Mouse (Mus musculus) yolk sac, embryonic 10.5 days (tissue): ENCODE results near the gene Vmn1r36.
"Not testable (repeated sequence)": the region's sequence is repeated elsewhere in the genome, so short reads cannot be mapped to it uniquely, and the experiment has no call there.

Source experiments
- DNase-seq: peaks from one replicate; pipeline ENCODE4 v3.0.0-alpha.2; 2017; ENCODE audit warnings: low spot score

The Vmn1r36 gene

DNA sequence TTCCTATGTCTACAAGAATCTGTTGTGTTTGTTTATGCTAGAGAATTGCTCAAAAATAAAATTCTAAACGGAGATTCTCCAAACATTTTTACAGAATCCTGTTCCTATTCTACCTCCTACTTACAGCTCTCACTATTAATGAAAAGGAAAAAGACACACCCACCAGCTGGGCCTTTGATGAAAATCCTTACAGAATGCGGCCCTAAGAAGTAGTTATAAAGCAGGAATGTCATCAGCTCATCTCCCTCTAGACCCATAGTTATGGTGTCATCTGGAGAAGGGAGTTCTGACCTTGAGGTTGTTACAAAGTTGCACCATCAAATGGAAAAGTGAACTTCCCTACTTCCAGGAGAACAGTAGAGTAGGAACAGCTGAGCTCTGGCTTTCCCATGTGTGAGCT is at the start of gene Vmn1r36:
TSS of gene Vmn1r36 (minus strand) at position 101 of the 400 bp plus-strand sequence.
- not testable (repeated sequence) for DNase-seq

DNA sequence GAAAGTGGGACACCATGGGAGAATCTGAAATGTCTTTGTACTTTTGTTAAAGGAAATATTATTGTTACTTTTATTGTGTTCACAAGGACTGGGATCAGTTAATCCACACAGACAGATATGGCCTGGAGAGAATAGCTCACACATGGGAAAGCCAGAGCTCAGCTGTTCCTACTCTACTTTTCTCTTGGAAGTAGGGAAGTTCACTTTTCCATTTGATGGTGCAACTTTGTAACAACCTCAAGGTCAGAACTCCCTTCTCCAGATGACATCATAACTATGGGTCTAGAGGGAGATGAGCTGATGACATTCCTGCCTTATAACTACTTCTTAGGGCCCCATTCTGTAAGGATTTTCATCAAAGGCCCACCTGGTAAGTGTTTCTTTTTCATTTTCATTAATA is 10.1 kb upstream of the Vmn1r36 start, which contains the start of gene Vmn1r37:
TSS of gene Vmn1r37 (plus strand) at position 301 of the 400 bp plus-strand sequence.
- not testable (repeated sequence) for DNase-seq

DNA sequence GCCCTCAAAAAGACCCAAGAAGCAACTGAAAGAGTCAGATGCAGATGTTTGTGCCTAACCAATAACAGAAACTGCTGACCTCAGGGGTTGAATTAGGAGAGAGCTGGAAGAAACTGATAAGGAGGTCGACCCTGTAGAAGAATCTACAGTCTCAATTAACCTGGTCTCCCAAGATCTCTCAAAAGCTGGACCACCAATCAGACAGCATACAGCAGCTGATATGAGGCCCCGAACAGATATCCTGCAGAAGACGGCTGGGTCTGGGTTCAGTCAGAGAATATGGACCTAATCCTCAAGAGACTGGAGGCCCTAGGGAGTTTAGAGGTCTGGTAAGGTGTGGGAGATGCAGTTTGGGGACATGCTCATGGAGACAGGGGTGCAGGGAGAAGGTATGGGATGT is 5.1 kb downstream of the Vmn1r36 start:
- no peak for DNase-seq

DNA sequence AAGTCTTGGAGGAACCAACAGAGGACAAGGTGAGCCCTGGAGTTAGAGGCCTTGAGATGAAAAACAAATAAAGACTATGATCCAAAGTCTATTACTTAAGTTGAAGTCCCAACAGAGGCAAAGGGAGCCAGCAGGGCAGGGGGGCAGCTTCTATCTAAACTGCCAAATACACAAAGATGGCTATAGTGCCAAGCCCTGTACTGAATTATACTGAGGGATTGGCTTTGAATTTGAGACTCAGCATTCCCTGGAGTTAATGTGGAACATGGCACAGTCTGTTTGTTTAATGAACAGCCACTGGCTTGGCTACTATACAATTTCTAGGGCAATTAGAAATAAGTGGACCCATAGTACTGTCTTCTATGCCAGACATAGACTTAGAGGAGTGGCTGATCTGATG is 10.1 kb downstream of the Vmn1r36 start:
- DNase-seq = no peak

DNA sequence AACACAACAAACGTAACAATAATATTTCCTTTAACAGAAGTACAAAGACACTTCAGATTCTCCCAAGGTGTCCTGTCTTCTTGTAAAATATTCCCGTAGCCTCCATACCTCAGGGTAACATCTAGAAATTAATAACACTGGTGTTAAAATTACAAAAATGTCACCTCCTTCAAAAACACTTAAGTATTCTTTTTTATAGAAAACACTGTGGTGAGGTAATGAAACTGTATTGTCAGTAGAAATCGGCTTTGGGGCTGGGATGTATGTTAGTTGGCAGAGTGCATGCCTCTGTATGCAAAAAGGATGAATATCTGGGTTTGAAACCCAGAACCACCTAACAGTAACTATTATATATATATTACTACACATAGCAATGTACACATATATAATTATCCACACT is 33.2 kb downstream of the Vmn1r36 start, which contains the start of gene Vmn1r35:
TSS of gene Vmn1r35 (minus strand) at position 101 of the 400 bp plus-strand sequence.
- DNase-seq = no peak
